In genomic region chr17:33089220-33089949, GRCm38 (mm10) we compare ENCODE assay signal across 8 mouse cellular contexts. TPM values are rescaled to one million over a fixed set of nuclear protein-coding genes. Genes with fewer than 3 reads are reported as not detected.
A peak's percentile ranks its signal among the peaks of the same experiment; 100 is the strongest.
DNase-seq lines count a peak whose midpoint lies in the region; ATAC-seq lines count a peak whose summit lies in the region.

Gene Zfp563 (plus strand): TSS chr17:33089310.

- H3K4me1 ChIP-seq in hindbrain, embryonic 16.5 days (ENCODE audit: control insufficient read depth, insufficient read depth, low read depth, low read length) = peaks cover 16% of the 10 kb centered on the region

- H3K36me3 ChIP-seq in hindbrain, embryonic 16.5 days (ENCODE audit: control insufficient read depth, insufficient read depth, low read length) = no peaks in the 10 kb centered on the region
- H3K36me3 ChIP-seq in macrophage (ENCODE audit: inconsistent target) = no peaks in the 10 kb centered on the region

- DNase-seq in WW6 (ENCODE audit: low read depth, low spot score) = peak; percentile 61
- peak; percentile 73 to 89 for DNase-seq in cerebellum, postnatal 4 days (ENCODE audit: low spot score in 2 of 2)
- DNase-seq in gastrocnemius, adult 18-20 months (ENCODE audit: low spot score) = peak; percentile 96
- DNase-seq in left cerebral cortex, adult 18-20 months (ENCODE audit: low spot score in 2 of 2) = peak; percentile 93 to 94
- DNase-seq in right cerebral cortex, adult 18-20 months = peak; percentile 94
- DNase-seq in urinary bladder, postnatal 10 days (ENCODE audit: low spot score) = peak; percentile 71

- no peaks in the 10 kb centered on the region for H3K27me3 ChIP-seq in hindbrain, embryonic 16.5 days (replicated peaks; ENCODE audit: control insufficient read depth, insufficient read depth, low read length)

- no peaks in the 10 kb centered on the region for H3K9me3 ChIP-seq in hindbrain, embryonic 16.5 days (ENCODE audit: control insufficient read depth, low read length)

- H3K9ac ChIP-seq in hindbrain, embryonic 16.5 days (ENCODE audit: low read depth, low read length) = peak within 1 kb of the TSS; percentile 87

- ATAC-seq in hindbrain, embryonic 16.5 days = peak; percentile 93

- 3% methylated on average over 34 of the region's 34 CpGs for WGBS in hindbrain, embryonic 16.5 days
- 6% methylated on average over 34 of the region's 34 CpGs for WGBS in macrophage (ENCODE audit: missing documents)

- H3K4me2 ChIP-seq in hindbrain, embryonic 16.5 days (ENCODE audit: low read length) = peak within 1 kb of the TSS; percentile 87

- peak within 1 kb of the TSS; percentile 85 for H3K27ac ChIP-seq in hindbrain, embryonic 16.5 days (ENCODE audit: low read depth, low read length)
- peak within 1 kb of the TSS; percentile 75 for H3K27ac ChIP-seq in macrophage

- peaks cover 13% of the 10 kb centered on the region; the same call in 1 of the 2 replicates for H3K79me2 ChIP-seq in macrophage (ENCODE audit: inconsistent target)

- peak within 1 kb of the TSS; percentile 71 for H3K4me3 ChIP-seq in hindbrain, embryonic 16.5 days (ENCODE audit: low read length)
- H3K4me3 ChIP-seq in macrophage (ENCODE audit: inconsistent target) = peak within 1 kb of the TSS; percentile 68

RNA-seq across cellular contexts. Expression of gene Zfp563, which starts in this region (rescaled TPM):
- total RNA-seq in gastrocnemius, adult 18-20 months (2021) = 1 to 10 TPM; 4.5 to 5.6 TPM
- polyA plus RNA-seq in hindbrain, embryonic 16.5 days (2015; fragmentation: Nextera tagmentation; extraction: Ambion mirVana) = 19.7 and 20.1 TPM in 2 replicates
- 10 to 100 TPM; 16.5 to 21.2 TPM for total RNA-seq in left cerebral cortex, adult 18-20 months (2021)
- total RNA-seq in macrophage (2018; cell fraction: chromatin; rRNA removed) = 10 to 100 TPM in 6 of 26 experiments, 1 to 10 TPM in 18, under 1 TPM in 2; 0.69 to 15.9 (median 4.6) TPM
- total RNA-seq in macrophage (2018; cell fraction: cytosol; rRNA removed) = 1 to 10 TPM in 21 of 26 experiments, under 1 TPM in 5; 0.28 to 7.6 (median 3.9) TPM
- total RNA-seq in macrophage (2018; cell fraction: nucleus; rRNA removed) = 10 to 100 TPM in 4 of 26 experiments, 1 to 10 TPM in 17, under 1 TPM in 5; 0.42 to 13.5 (median 3.4) TPM
- polyA plus RNA-seq in macrophage (2018) = 3.5 to 4.6 TPM (median 4.3 TPM) in 3 replicates

Comparison
In these comparisons a context has a peak if more than half of its experiments do, and no peak if none do; other contexts are left out.
1. Peak in every context shown above with its lines: DNase-seq, ATAC-seq, H3K4me3 ChIP-seq and H3K27ac ChIP-seq.